Mouse (Mus musculus): ENCODE results near the gene Hoxb5. TPM values are rescaled to one million over a fixed set of nuclear protein-coding genes. Genes with fewer than 3 reads are reported as not detected.

Hoxb5 gene
- total RNA-seq, 2 experiments from 2014 or later = not detected

DNA sequence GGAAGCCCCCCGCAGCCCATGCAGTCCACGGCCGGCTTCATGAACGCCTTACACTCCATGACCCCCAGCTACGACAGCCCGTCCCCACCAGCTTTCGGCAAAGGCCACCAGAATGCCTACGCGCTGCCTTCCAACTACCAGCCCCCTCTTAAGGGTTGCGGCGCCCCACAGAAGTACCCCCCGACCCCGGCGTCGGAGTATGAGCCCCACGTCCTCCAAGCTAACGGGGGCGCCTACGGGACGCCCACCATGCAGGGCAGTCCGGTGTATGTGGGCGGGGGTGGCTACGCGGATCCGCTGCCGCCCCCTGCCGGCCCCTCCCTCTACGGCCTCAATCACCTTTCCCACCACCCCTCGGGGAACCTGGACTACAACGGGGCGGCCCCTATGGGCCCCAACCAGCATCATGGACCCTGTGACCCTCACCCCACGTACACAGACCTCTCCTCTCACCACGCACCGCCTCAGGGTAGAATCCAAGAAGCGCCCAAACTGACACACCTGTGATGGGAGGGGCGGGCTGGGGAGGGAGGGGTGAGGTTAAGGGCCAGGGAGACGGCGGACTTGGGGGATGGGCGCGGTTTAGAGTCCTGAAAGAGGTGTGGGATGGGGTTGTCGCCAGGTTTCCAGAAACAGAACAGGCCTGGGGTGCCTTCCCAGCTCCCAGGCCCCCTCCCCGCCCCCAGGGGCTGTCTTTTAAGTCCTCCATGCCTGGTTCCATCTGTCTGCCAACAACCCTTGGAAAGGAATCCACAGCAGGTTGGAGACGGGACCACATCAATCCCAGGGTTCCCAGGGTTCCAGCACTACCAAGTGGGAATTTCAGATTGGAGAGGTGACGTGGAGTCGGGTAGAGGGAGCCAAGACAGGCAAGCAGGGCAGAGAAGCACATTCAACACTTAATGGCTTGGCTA, 43.0 kb downstream of the Hoxb5 start:
- no peak for DNase-seq (ENCODE audit: low spot score in 2 of 2)
- intact Hi-C loops (cut with DNase I) = no loop called here

DNA sequence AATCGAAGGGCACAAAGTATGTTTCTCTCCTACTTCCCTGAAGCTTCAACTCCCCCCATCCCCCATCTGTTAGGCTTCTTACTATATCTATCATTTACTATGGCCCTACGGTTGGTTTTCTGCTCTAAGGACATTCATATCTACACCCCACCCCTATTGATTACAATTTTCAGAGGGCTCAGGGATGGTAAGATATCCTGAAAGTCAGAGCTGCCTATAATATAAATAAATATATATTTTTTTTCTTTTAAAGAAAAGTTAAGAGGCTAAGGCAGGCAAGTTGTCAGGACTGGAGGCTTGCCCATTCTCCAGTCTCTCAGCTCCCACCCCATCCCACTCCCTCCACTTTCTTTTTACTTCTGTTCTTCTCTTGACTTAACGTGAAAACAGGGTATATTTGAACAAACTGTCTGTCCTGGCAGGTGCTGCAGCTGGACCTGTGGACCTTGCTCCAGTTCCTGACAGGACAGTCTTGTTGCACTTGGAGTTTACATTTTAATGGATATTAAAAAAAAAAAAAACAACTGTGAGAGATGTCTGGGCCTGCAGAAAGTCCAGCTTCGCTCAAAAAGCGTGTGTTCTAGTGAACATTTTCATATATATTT, 43.9 kb downstream of the Hoxb5 start:
- DNase-seq (ENCODE audit: low spot score in 2 of 2) = no peak
- intact Hi-C loops (cut with DNase I) = no loop called here

DNA sequence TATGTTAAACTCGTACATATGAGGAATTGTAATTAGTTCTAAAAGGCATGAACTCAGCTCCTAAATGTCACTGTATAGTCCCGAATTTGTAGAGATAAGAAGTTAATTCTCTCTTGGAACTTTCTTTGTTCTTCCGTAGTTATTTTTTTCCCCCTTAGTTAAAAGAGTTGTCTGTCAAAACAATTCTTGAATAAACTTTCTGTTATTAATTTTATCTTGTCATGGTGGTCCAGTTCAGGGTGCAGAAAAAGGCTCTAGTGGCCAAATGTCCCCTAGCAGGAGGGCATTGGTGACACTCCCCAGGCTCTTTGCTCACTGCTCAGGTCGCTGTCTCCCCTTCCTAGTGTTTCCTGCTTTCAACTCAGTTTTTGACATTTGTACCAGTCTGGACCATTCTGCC, 44.6 kb downstream of the Hoxb5 start:
- DNase-seq (ENCODE audit: low spot score in 2 of 2) = no peak
- intact Hi-C loops (cut with DNase I) = no loop called here

DNA sequence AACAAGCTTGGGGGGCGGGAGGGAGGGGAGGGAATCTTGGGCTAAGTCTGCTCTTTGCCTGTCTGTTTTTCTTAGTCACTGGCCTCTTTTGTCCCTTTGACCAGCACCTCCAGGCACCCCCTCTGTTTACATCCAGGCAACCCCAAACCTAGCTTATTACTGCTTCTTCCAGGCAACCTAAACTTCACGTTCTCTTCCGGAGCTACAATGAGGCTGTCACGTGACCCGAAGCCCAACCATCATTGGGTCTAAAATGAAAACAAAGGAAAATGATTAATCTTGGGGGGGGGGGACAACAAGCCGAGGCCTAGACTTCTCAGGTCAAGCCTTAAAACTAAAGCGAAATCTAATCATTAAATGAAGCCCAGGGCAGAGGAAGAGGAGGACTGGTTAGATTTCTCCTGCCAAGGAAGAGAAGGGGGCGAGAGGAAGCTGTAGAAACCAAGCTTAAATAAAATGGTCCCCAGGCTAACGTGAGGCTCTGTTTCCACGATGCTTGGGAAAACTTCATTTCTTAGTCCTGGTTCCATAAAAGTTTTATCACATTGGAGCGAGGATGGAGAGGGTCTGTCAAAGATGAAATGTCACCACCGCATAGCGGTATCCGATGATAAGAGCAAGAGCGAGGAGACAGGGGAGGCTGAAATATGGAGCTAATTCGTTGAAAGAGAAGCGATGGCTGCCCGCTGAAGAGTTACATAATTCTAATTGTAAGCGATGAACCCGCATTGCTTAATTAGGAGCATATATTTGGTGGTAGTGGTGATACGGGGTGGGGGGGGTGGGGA, 45.2 kb downstream of the Hoxb5 start:
- no peak for DNase-seq (ENCODE audit: low spot score in 2 of 2)
- intact Hi-C loops (cut with DNase I) = no loop called here

DNA sequence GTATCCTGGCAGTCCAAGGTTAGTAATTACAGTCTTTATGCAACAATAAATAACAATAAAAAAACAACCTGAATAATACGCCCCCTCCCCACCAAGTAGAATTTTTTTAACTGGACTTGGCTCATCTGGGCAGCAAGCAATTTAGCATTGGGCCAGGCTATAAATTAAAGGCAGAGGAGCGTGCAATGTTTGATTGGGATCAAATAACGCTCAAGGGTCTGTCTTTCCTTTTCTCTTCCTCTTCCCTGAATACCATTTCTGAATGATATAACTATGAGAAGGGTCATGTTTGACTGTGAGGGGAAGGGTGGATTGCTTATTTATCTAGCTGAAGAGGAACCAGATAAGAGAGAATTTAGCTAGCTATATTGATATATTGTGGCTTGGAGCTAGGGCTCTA, 45.9 kb downstream of the Hoxb5 start:
- DNase-seq (ENCODE audit: low spot score in 2 of 2) = no peak
- intact Hi-C loops (cut with DNase I) = no loop called here

DNA sequence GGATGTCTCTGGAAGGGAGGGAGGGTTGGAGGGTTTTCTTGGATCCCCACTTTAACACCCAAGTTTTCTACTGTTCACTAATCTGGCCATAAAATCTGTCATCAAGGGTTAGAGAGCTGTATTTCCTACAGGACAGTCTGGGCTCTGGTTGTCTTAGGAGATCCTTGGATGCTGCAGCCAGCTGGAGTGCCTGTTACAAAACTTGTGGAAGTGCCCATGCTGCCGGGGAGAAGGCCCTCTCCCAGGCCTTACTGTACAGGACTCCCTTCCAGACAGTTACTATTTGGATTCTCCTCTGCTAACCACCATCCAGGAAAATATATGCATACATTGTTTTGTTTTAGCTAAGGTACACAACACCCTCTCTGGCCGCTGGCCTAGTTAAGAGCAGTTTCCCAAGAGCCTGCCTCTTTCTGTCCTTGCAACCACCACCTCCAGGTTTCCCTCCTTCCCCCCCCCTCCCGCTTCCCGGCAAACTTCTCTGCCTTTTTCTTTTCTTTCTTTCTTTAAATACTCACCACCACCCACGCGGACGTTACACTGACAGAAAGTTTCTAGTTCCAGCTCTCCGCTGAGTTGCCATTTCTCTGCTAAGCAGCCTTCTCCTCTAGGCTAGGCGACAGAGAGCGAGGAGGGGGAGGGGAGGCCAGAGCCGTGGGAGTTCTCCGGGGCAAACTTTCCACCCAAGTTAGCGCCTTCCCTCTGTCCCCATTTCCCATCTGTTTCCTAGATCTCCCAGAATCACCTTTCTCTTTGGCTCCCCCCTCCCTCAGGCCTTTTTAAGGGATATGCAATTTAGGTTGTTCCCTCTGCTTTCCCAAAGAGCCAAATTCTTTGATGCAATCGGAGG, 46.6 kb downstream of the Hoxb5 start:
- intact Hi-C loops (cut with DNase I) = loop anchor here (2.0 kb wide), 1 partner anchor 149 kb away; no protein-coding TSS in a partner anchor
- DNase-seq (ENCODE audit: low spot score in 2 of 2) = no peak

DNA sequence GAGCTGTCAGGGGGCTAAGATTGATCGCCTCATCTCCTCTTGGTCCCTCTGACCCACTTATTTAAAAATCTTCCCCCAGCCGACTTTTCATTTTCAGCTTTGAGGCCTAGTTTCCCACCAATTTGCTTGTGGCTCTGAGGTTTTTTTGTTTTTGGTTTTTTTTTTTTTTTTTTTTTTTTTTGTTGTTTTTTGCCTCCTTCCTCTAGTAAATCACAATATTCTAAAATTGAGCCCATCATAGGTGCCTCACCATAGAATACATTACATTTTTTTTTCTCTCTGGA, 47.1 kb downstream of the Hoxb5 start, which contains the start of gene Hoxb2:
Gene Hoxb2, plus strand, starts transcription at position 185 of the 284 bp plus-strand sequence.
- intact Hi-C loops (cut with DNase I) = loop anchor here (2.0 kb wide), 1 partner anchor 149 kb away; no protein-coding TSS in a partner anchor
- no peak for DNase-seq (ENCODE audit: low spot score in 2 of 2)

DNA sequence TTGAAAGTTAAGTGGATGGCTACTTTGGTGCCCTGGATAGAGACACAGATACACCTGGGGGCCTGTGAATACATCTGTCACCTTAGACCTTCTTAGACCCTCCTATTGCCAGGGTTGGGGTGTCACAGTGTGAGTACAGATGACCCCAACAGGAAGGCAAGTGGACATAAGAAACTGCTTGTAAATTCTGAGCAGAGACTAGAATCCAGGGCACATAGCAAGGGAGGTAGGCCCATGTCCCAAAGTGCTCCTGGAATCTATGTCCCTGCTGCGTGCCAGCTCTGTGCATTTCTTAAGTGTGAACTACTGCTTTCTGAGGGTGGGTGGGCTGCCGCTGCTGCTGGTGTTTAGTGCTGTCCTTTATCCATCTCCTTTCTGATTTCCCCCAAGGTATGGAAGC, 47.7 kb downstream of the Hoxb5 start:
- no peak for DNase-seq (ENCODE audit: low spot score in 2 of 2)
- intact Hi-C loops (cut with DNase I) = loop anchor here (2.0 kb wide), 1 partner anchor 150 kb away; no protein-coding TSS in a partner anchor

DNA sequence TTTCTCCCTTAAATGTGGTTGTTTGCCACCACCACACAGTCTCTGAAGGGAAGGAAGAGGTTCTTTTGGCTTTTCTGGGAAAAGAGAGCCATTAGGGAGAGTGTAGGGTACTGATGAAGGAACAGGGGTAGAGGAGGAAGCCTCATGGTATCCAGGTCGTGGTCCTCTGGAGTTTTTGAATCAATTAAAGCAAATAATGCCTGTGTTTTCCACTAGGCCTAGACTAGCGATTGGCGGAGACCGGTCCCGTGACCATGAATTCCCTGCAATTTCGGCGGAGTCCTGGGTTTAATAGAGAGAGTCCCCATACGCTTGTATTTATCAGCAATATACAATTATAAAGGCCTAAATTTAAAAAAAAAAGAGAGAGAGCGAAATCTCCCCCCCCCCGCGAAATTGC, 48.2 kb downstream of the Hoxb5 start:
- intact Hi-C loops (cut with DNase I) = loop anchor here (2.0 kb wide), 1 partner anchor 151 kb away; no protein-coding TSS in a partner anchor
- DNase-seq (ENCODE audit: low spot score in 2 of 2) = no peak

DNA sequence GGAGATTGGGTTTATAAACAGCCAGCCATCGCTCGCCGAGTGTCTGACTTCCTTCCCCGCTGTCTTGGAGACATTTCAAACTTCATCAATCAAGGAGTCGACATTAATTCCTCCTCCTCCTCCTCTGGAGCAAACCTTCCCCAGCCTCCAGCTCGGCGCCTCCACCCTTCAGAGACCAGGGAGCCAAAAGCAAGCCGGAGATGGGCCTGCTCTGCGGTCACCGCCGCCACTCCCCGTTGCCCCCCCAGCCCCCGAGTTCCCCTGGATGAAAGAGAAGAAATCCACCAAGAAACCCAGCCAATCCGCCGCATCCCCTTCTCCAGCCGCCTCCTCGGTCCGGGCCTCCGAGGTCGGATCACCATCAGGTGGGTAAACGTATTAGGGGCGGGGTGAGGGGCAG, 48.7 kb downstream of the Hoxb5 start:
- intact Hi-C loops (cut with DNase I) = loop anchor here (2.0 kb wide), 1 partner anchor 151 kb away; no protein-coding TSS in a partner anchor
- DNase-seq (ENCODE audit: low spot score in 2 of 2) = no peak

DNA sequence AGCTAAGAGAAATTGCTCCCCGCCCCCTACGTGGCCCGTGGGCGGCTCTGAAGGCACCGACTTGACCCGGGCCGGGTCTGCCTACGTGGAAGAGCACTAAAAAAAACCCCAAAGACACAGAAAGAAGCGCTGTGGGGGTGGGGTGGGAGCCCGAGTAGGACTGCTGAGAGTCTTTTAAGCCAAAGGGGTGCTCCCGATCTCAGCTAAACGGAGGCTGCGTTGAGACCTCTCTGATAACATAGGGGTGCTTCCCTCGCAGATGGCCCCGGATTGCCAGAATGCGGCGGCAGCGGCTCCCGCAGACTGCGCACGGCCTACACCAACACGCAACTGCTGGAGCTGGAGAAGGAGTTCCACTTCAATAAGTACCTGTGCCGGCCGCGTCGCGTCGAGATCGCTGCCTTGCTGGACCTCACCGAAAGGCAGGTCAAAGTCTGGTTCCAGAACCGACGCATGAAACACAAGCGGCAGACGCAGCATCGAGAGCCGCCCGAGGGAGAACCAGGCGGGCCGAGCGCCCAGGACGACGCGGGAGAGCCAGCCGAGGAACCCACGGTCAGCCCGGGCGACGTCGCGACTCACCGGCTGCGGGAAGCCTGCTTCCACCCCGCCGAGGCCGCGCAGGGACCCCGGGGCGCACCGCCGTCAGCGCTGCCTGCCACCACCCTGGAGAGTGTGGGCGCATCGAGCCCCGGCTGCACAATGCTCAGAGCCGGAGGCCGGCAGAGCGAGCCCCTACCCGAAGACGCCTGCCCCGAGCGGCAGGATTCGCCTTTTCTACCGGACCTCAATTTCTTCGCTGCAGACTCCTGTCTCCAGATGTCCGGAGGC, 49.8 kb downstream of the Hoxb5 start:
- no peak for DNase-seq (ENCODE audit: low spot score in 2 of 2)
- intact Hi-C loops (cut with DNase I) = no loop called here

DNA sequence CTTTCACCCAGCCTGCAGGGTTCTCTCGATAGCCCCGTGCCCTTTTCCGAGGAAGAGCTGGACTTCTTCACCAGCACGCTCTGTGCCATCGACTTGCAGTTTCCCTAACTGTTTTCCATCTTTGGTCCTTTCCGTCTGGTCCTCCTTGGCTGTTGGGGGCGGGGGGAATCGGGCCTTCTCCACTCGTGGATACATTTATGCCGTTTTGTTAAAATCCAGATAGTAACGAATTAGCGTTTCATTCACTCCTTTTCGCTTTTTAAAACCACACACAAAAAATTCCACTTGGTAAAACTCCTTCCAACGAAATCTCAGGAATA, 50.3 kb downstream of the Hoxb5 start:
- DNase-seq (ENCODE audit: low spot score in 2 of 2) = no peak
- intact Hi-C loops (cut with DNase I) = no loop called here

DNA sequence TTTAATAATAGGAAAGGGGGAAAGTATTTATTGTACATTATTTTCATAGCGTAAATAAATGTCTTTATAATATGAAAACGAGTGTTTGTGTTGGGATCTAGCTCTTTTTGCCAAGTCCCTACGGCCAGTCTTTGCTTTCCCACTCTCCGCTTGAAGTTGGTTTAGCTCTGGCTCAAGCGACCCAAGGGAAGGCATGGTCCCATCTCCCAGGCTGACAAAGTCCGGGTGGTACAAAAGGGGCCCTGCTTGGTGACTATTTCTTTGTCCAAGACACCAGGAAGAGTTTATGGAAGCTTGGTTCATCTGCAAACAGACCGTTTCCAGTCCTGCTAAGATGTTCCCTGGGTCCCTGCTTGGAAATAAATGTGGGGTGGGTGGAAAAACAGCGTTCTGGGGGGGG, 50.8 kb downstream of the Hoxb5 start:
- no peak for DNase-seq (ENCODE audit: low spot score in 2 of 2)
- intact Hi-C loops (cut with DNase I) = no loop called here

DNA sequence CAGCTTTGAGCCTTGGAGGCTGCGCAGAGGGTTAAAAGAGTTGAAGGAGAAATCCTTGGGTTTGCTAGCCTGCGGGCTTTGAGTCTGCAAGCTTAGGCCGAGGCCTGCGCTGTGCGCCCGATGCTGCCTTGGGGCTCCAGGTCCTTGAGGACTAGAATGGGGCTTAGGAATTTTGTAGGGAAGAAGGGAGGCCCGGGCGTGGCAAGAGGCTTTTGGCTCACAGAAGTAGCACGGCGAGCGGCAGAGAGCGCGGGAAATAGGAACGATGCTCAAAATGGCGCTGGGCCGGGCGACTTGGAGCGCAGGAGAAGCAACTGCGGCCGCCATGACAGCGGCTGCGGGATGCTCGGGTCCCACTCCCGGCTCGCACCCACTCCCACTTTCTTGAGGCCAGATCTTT, 51.2 kb downstream of the Hoxb5 start:
- DNase-seq (ENCODE audit: low spot score in 2 of 2) = no peak
- intact Hi-C loops (cut with DNase I) = no loop called here

DNA sequence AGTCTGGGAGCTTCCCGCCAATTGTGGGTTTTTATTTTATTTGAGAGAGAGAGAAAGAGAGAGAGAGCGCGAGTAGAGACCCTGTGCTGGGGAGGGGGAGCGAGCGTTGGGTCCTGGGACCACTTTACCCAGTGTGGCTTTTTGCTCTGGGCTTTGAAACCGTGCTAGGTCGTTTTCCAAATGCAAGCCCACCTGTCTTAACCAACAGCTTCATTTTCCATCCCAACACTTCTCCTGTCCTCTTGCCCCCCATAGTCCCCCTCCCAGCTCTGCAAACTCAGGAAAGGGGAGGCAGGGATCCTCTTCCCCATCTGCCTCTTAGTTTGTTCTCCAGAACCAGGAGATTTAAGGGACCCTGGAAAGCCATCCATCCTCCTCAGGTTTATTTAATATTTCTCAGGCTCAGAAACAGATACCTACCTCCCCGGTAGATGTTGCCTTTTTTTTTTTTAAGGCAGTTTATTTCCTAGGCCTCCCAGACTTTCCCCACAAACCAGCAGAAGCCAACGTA, 51.7 kb downstream of the Hoxb5 start:
- intact Hi-C loops (cut with DNase I) = loop anchor here (5.0 kb wide), 1 partner anchor 348 kb away; the partner anchor contains the start of gene Igf2bp1
- no peak for DNase-seq (ENCODE audit: low spot score in 2 of 2)
